Mouse (Mus musculus): ENCODE data around the gene Met. TPM values are rescaled to one million over a fixed set of nuclear protein-coding genes. Genes with fewer than 3 reads are reported as not detected.

Gene Met
- polyA plus RNA-seq, 1 experiment from 2014 or later = 2.1 TPM

DNA sequence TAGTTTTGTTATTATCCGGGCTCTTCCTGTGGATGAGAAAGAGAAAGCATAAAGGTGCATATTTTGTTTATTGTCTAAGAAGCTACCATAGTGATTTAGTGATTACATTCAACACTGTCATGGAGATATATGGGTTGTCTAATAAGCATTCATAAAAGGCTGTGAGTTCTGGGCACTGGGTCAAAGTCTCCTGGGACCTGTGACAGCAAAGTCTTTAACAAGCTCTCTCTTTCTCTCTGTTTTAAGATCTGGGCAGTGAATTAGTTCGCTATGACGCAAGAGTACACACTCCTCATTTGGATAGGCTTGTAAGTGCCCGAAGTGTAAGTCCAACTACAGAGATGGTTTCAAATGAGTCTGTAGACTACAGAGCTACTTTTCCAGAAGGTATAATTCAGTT, 85.2 kb downstream of the Met start:
- Histone ChIP-seq H3K27me3 (ENCODE audit: control insufficient read depth, insufficient read depth, low read length) (no peaks in the 10 kb centered on the region), H3K4me2 (no peak overlapping the region), H3K9me3 (replicated peaks; ENCODE audit: control insufficient read depth, low read length) (no peaks in the 10 kb centered on the region), H3K36me3 (ENCODE audit: control insufficient read depth, insufficient read depth, low read length) (no peaks in the 10 kb centered on the region), H3K27ac (ENCODE audit: low read depth, low read length) (no peak overlapping the region), H3K9ac (ENCODE audit: low read depth, low read length) (no peak overlapping the region), H3K4me3 (ENCODE audit: low read depth, low read length) (no peak overlapping the region), H3K4me1 (ENCODE audit: control insufficient read depth, insufficient read depth, low read length) (peaks cover 22% of the 10 kb centered on the region)
- 88% methylated on average over 4 of the region's 4 CpGs for WGBS (ENCODE audit: insufficient replicate concordance)
- ATAC-seq (replicated peaks; ENCODE audit: insufficient number of reproducible peaks, low FRiP score, low TSS enrichment) = no peak

- H3K9me3 ChIP-seq (replicated peaks; ENCODE audit: control insufficient read depth, low read length) = no peaks in the 10 kb centered on the region
- H3K4me1 ChIP-seq (ENCODE audit: control insufficient read depth, insufficient read depth, low read length) = peaks cover 22% of the 10 kb centered on the region
- no peak overlapping the region for H3K9ac ChIP-seq (ENCODE audit: low read depth, low read length)
- ATAC-seq (replicated peaks; ENCODE audit: insufficient number of reproducible peaks, low FRiP score, low TSS enrichment) = no peak
- no peaks in the 10 kb centered on the region for H3K36me3 ChIP-seq (ENCODE audit: control insufficient read depth, insufficient read depth, low read length)
- H3K27ac ChIP-seq (ENCODE audit: low read depth, low read length) = no peak overlapping the region
- no peak overlapping the region for H3K4me2 ChIP-seq
- WGBS (ENCODE audit: insufficient replicate concordance) = 71% methylated on average over 3 of the region's 3 CpGs
- no peaks in the 10 kb centered on the region for H3K27me3 ChIP-seq (ENCODE audit: control insufficient read depth, insufficient read depth, low read length)
- H3K4me3 ChIP-seq (ENCODE audit: low read depth, low read length) = no peak overlapping the region
Measured at GRCm38 (mm10) chr6:17549645-17550044, 86.0 kb downstream of the Met start.

- 78% methylated on average over 7 of the region's 7 CpGs for WGBS (ENCODE audit: insufficient replicate concordance)
- Histone ChIP-seq H3K36me3 (ENCODE audit: control insufficient read depth, insufficient read depth, low read length) (no peaks in the 10 kb centered on the region), H3K4me1 (ENCODE audit: control insufficient read depth, insufficient read depth, low read length) (0 out of 2 replicates have a peak, but pooled peaks cover 5% of the 10 kb centered on the region), H3K4me3 (ENCODE audit: low read depth, low read length) (no peak overlapping the region), H3K4me2 (no peak overlapping the region), H3K9ac (ENCODE audit: low read depth, low read length) (no peak overlapping the region), H3K27ac (ENCODE audit: low read depth, low read length) (no peak overlapping the region), H3K27me3 (ENCODE audit: control insufficient read depth, insufficient read depth, low read length) (no peaks in the 10 kb centered on the region), H3K9me3 (replicated peaks; ENCODE audit: control insufficient read depth, low read length) (no peaks in the 10 kb centered on the region)
- no peak for ATAC-seq (replicated peaks; ENCODE audit: insufficient number of reproducible peaks, low FRiP score, low TSS enrichment)
Measured at GRCm38 (mm10) chr6:17554263-17554662, 90.7 kb downstream of the Met start.

GRCm38 (mm10) chr6:17554757-17555156, 91.2 kb downstream of the Met start:
- no peaks in the 10 kb centered on the region for H3K36me3 ChIP-seq (ENCODE audit: control insufficient read depth, insufficient read depth, low read length)
- H3K4me1 ChIP-seq (ENCODE audit: control insufficient read depth, insufficient read depth, low read length) = 0 out of 2 replicates have a peak, but pooled peaks cover 5% of the 10 kb centered on the region
- ATAC-seq (replicated peaks; ENCODE audit: insufficient number of reproducible peaks, low FRiP score, low TSS enrichment) = no peak
- no peak overlapping the region for H3K27ac ChIP-seq (ENCODE audit: low read depth, low read length)
- no peak overlapping the region for H3K4me2 ChIP-seq
- no peak overlapping the region for H3K9ac ChIP-seq (ENCODE audit: low read depth, low read length)
- no peak overlapping the region for H3K4me3 ChIP-seq (ENCODE audit: low read depth, low read length)
- H3K9me3 ChIP-seq (replicated peaks; ENCODE audit: control insufficient read depth, low read length) = no peaks in the 10 kb centered on the region
- 57% methylated on average over 3 of the region's 3 CpGs for WGBS (ENCODE audit: insufficient replicate concordance)
- H3K27me3 ChIP-seq (ENCODE audit: control insufficient read depth, insufficient read depth, low read length) = no peaks in the 10 kb centered on the region

- no peak overlapping the region for H3K4me3 ChIP-seq (ENCODE audit: low read depth, low read length)
- H3K27me3 ChIP-seq (ENCODE audit: control insufficient read depth, insufficient read depth, low read length) = no peaks in the 10 kb centered on the region
- H3K4me2 ChIP-seq = no peak overlapping the region
- 80% methylated on average over 7 of the region's 7 CpGs for WGBS (ENCODE audit: insufficient replicate concordance)
- no peak for ATAC-seq (replicated peaks; ENCODE audit: insufficient number of reproducible peaks, low FRiP score, low TSS enrichment)
- H3K9ac ChIP-seq (ENCODE audit: low read depth, low read length) = no peak overlapping the region
- no peaks in the 10 kb centered on the region for H3K9me3 ChIP-seq (replicated peaks; ENCODE audit: control insufficient read depth, low read length)
- 0 out of 2 replicates have a peak, but pooled peaks cover 5% of the 10 kb centered on the region for H3K4me1 ChIP-seq (ENCODE audit: control insufficient read depth, insufficient read depth, low read length)
- H3K27ac ChIP-seq (ENCODE audit: low read depth, low read length) = no peak overlapping the region
- H3K36me3 ChIP-seq (ENCODE audit: control insufficient read depth, insufficient read depth, low read length) = no peaks in the 10 kb centered on the region
Measured at GRCm38 (mm10) chr6:17555719-17556118, 92.1 kb downstream of the Met start.

GRCm38 (mm10) chr6:17559657-17560056, 96.1 kb downstream of the Met start:
- Histone ChIP-seq H3K9me3 (replicated peaks; ENCODE audit: control insufficient read depth, low read length) (no peaks in the 10 kb centered on the region), H3K27ac (ENCODE audit: low read depth, low read length) (no peak overlapping the region), H3K36me3 (ENCODE audit: control insufficient read depth, insufficient read depth, low read length) (no peaks in the 10 kb centered on the region), H3K27me3 (ENCODE audit: control insufficient read depth, insufficient read depth, low read length) (no peaks in the 10 kb centered on the region), H3K9ac (ENCODE audit: low read depth, low read length) (no peak overlapping the region), H3K4me2 (no peak overlapping the region), H3K4me3 (ENCODE audit: low read depth, low read length) (no peak overlapping the region), H3K4me1 (ENCODE audit: control insufficient read depth, insufficient read depth, low read length) (no peaks in the 10 kb centered on the region)
- 81% methylated on average over 4 of the region's 4 CpGs for WGBS (ENCODE audit: insufficient replicate concordance)
- ATAC-seq (replicated peaks; ENCODE audit: insufficient number of reproducible peaks, low FRiP score, low TSS enrichment) = no peak

- ATAC-seq (replicated peaks; ENCODE audit: insufficient number of reproducible peaks, low FRiP score, low TSS enrichment) = no peak
- Histone ChIP-seq H3K27ac (ENCODE audit: low read depth, low read length) (no peak overlapping the region), H3K4me2 (no peak overlapping the region), H3K27me3 (ENCODE audit: control insufficient read depth, insufficient read depth, low read length) (no peaks in the 10 kb centered on the region), H3K4me1 (ENCODE audit: control insufficient read depth, insufficient read depth, low read length) (no peaks in the 10 kb centered on the region), H3K9me3 (replicated peaks; ENCODE audit: control insufficient read depth, low read length) (no peaks in the 10 kb centered on the region), H3K36me3 (ENCODE audit: control insufficient read depth, insufficient read depth, low read length) (no peaks in the 10 kb centered on the region), H3K4me3 (ENCODE audit: low read depth, low read length) (no peak overlapping the region), H3K9ac (ENCODE audit: low read depth, low read length) (no peak overlapping the region)
- WGBS (ENCODE audit: insufficient replicate concordance) = 29% methylated on average over 2 of the region's 2 CpGs
Measured at GRCm38 (mm10) chr6:17561347-17561746, 97.7 kb downstream of the Met start.

DNA sequence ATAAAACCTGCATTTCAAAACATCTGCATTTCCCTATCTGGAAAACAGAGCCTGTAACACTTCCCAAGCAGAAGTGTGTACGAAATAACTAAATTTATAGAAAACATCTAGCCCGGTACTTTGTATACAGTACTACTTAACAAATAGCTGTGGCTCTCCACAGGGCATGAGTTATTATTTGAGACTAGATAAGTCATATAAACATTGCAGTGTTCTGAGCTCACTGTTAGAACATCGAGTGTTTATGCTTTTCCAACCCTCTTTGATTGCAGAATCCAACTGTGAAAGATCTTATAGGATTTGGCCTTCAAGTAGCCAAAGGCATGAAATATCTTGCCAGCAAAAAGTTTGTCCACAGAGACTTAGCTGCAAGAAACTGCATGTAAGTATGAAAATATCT, 98.3 kb downstream of the Met start:
- 53% methylated on average over 3 of the region's 3 CpGs for WGBS (ENCODE audit: insufficient replicate concordance)
- Histone ChIP-seq H3K4me1 (ENCODE audit: control insufficient read depth, insufficient read depth, low read length) (no peaks in the 10 kb centered on the region), H3K4me3 (ENCODE audit: low read depth, low read length) (no peak overlapping the region), H3K4me2 (no peak overlapping the region), H3K36me3 (ENCODE audit: control insufficient read depth, insufficient read depth, low read length) (no peaks in the 10 kb centered on the region), H3K27ac (ENCODE audit: low read depth, low read length) (no peak overlapping the region), H3K9ac (ENCODE audit: low read depth, low read length) (no peak overlapping the region), H3K9me3 (replicated peaks; ENCODE audit: control insufficient read depth, low read length) (no peaks in the 10 kb centered on the region), H3K27me3 (ENCODE audit: control insufficient read depth, insufficient read depth, low read length) (no peaks in the 10 kb centered on the region)
- ATAC-seq (replicated peaks; ENCODE audit: insufficient number of reproducible peaks, low FRiP score, low TSS enrichment) = no peak

DNA sequence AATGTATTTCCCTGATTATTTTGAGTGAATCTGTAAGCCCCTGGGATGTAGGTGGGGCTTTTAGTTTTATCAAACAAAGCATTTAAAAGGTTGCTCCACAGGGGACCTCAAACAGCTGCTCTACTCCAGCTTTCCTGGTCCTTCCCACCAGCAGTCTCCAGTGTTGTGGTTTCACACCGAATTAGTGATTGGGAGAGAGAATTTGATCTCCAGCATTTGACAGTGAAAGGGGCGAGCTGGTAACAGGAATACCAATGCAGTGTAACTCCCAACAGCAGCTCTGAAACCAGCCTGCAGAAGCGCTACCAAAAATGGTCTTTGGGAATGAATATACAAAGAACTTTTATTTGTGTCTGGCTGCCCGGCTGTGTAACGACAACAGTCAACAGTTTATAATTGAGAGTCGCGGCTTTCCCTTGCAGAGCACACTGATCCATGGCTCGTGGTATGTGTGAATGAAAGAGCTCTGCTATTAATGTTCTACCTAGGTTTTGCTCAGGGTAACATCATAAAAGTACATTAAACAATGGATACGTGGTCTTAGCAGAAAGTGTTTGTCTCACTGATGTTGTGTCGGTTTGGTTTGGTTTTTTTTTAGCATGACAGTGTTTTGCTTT, 99.0 kb downstream of the Met start:
- 18% methylated on average over 10 of the region's 10 CpGs for WGBS (ENCODE audit: insufficient replicate concordance)
- H3K9me3 ChIP-seq (replicated peaks; ENCODE audit: control insufficient read depth, low read length) = no peaks in the 10 kb centered on the region
- no peak overlapping the region for H3K27ac ChIP-seq (ENCODE audit: low read depth, low read length)
- no peak overlapping the region for H3K4me2 ChIP-seq
- no peak for ATAC-seq (replicated peaks; ENCODE audit: insufficient number of reproducible peaks, low FRiP score, low TSS enrichment)
- no peak overlapping the region for H3K4me3 ChIP-seq (ENCODE audit: low read depth, low read length)
- no peak overlapping the region for H3K9ac ChIP-seq (ENCODE audit: low read depth, low read length)
- H3K4me1 ChIP-seq (ENCODE audit: control insufficient read depth, insufficient read depth, low read length) = no peaks in the 10 kb centered on the region
- no peaks in the 10 kb centered on the region for H3K27me3 ChIP-seq (ENCODE audit: control insufficient read depth, insufficient read depth, low read length)
- no peaks in the 10 kb centered on the region for H3K36me3 ChIP-seq (ENCODE audit: control insufficient read depth, insufficient read depth, low read length)

Data from heart, embryonic 11.5 days (tissue).